Mouse (Mus musculus) forebrain, embryonic 13.5 days (tissue): ENCODE measurements around the gene Coch. TPM values are rescaled to one million over a fixed set of nuclear protein-coding genes. Genes with fewer than 3 reads are reported as not detected.

Experiments
- ATAC-seq: fragments of 200-750 bp; cut with Nextera tagmentation; 2 replicates; pipeline ENCODE4 v1.8.0; 2017
- H3K27ac ChIP-seq: fragments of 300-500 bp; sonication (generic); 2 replicates; pipeline ENCODE4 v1.5.1; 2015; ENCODE audit warnings: inconsistent platforms, mild to moderate bottlenecking, moderate library complexity
- H3K27me3 ChIP-seq: fragments of 300-500 bp; sonication (generic); 2 replicates; pipeline ENCODE4 v1.6.1; 2015; ENCODE audit warnings: mild to moderate bottlenecking, inconsistent platforms
- H3K36me3 ChIP-seq: fragments of 300-500 bp; sonication (generic); 2 replicates; pipeline ENCODE4 v1.6.1; 2015; ENCODE audit warnings: mild to moderate bottlenecking, inconsistent platforms; ENCODE audit not compliant: poor library complexity, severe bottlenecking
- H3K4me1 ChIP-seq: fragments of 300-500 bp; sonication (generic); 2 replicates; pipeline ENCODE4 v1.6.1; 2015; ENCODE audit warnings: inconsistent platforms
- H3K4me2 ChIP-seq: fragments of 300-500 bp; sonication (generic); 2 replicates; pipeline ENCODE4 v1.6.1; 2015; ENCODE audit warnings: inconsistent platforms, mild to moderate bottlenecking, moderate library complexity
- H3K4me3 ChIP-seq: fragments of 300-500 bp; sonication (generic); 2 replicates; pipeline ENCODE4 v1.5.1; 2015; ENCODE audit warnings: mild to moderate bottlenecking, inconsistent platforms
- H3K9ac ChIP-seq: fragments of 300-500 bp; sonication (generic); 2 replicates; pipeline ENCODE4 v1.6.1; 2015; ENCODE audit warnings: mild to moderate bottlenecking, inconsistent platforms
- H3K9me3 ChIP-seq: fragments of 300-500 bp; sonication (generic); replicated peaks from 2 replicates; pipeline ENCODE4 v1.6.1; 2016; ENCODE audit warnings: inconsistent platforms
- WGBS: fragments of 180-500 bp; shearing (Covaris S2); methylation state at CpG from one replicate; pipeline ENCODE4 v1.1.7; 2015; 5-methylcytosine and 5-hydroxymethylcytosine counted together
- polyA plus RNA-seq: library from polyadenylated mRNA; unstranded; fragments of >200 nt; fragmentation: Nextera tagmentation; extraction: Ambion mirVana; gene quantifications from 2 replicates; pipeline ENCODE4 v1.2.1, GENCODE M21; 2015

Coch gene
- polyA plus RNA-seq, 1 experiment from 2014 or later, result 5.1 TPM

GRCm38 (mm10) chr12:51594030-51594470, 909 bp downstream of the Coch start:
- peaks cover 38% of the 10 kb centered on the region for H3K27me3 ChIP-seq
- H3K4me3 ChIP-seq, result peak overlapping the region; percentile 78
- H3K9ac ChIP-seq, result peak overlapping the region; percentile 70; the same call in 1 of the 2 replicates
- H3K4me1 ChIP-seq, result peaks cover 18% of the 10 kb centered on the region
- H3K36me3 ChIP-seq, result no peaks in the 10 kb centered on the region
- H3K27ac ChIP-seq, result no peak overlapping the region
- H3K4me2 ChIP-seq, result peak overlapping the region; percentile 99
- 2% methylated on average over 18 of the region's 18 CpGs for WGBS
- H3K9me3 ChIP-seq, result no peaks in the 10 kb centered on the region
- no peak; the same call in 1 of the 2 replicates for ATAC-seq

GRCm38 (mm10) chr12:51603306-51603705, 10.2 kb downstream of the Coch start:
- ATAC-seq, result no peak; the same call in 1 of the 2 replicates
- Histone ChIP-seq H3K9me3 (no peaks in the 10 kb centered on the region), H3K4me1 (no peaks in the 10 kb centered on the region), H3K36me3 (peaks cover 22% of the 10 kb centered on the region), H3K27ac (no peak overlapping the region), H3K27me3 (no peaks in the 10 kb centered on the region), H3K4me3 (no peak overlapping the region), H3K9ac (no peak overlapping the region), H3K4me2 (no peak overlapping the region)
- WGBS, result 93% methylated on average over 10 of the region's 10 CpGs

GRCm38 (mm10) chr12:51606138-51606537, 13.0 kb downstream of the Coch start:
- Histone ChIP-seq H3K9ac (no peak overlapping the region), H3K27ac (no peak overlapping the region), H3K4me2 (no peak overlapping the region), H3K4me1 (no peaks in the 10 kb centered on the region), H3K27me3 (no peaks in the 10 kb centered on the region), H3K9me3 (no peaks in the 10 kb centered on the region), H3K36me3 (peaks cover 37% of the 10 kb centered on the region), H3K4me3 (no peak overlapping the region)
- WGBS, result 82% methylated on average over 4 of the region's 4 CpGs
- no peak for ATAC-seq

- ATAC-seq, result no peak
- Histone ChIP-seq H3K4me3 (no peak overlapping the region), H3K4me1 (no peaks in the 10 kb centered on the region), H3K27me3 (no peaks in the 10 kb centered on the region), H3K36me3 (peaks cover 64% of the 10 kb centered on the region), H3K27ac (no peak overlapping the region), H3K4me2 (no peak overlapping the region), H3K9ac (no peak overlapping the region), H3K9me3 (no peaks in the 10 kb centered on the region)
- WGBS, result 94% methylated on average over 5 of the region's 5 CpGs
Measured at GRCm38 (mm10) chr12:51612361-51612760, 19.2 kb downstream of the Coch start.

- no peak overlapping the region for H3K4me2 ChIP-seq
- peaks cover 38% of the 10 kb centered on the region for H3K36me3 ChIP-seq
- H3K9me3 ChIP-seq, result no peaks in the 10 kb centered on the region
- H3K4me3 ChIP-seq, result no peak overlapping the region
- H3K27me3 ChIP-seq, result no peaks in the 10 kb centered on the region
- no peaks in the 10 kb centered on the region for H3K4me1 ChIP-seq
- no peak overlapping the region for H3K27ac ChIP-seq
- no peak overlapping the region for H3K9ac ChIP-seq
- ATAC-seq, result no peak
Measured at GRCm38 (mm10) chr12:51620572-51620971, 27.4 kb downstream of the Coch start.

GRCm38 (mm10) chr12:51621161-51621560, 28.0 kb downstream of the Coch start:
- no peaks in the 10 kb centered on the region for H3K27me3 ChIP-seq
- peaks cover 37% of the 10 kb centered on the region for H3K36me3 ChIP-seq
- H3K4me3 ChIP-seq, result no peak overlapping the region
- 96% methylated on average over 5 of the region's 5 CpGs for WGBS
- H3K4me1 ChIP-seq, result no peaks in the 10 kb centered on the region
- no peaks in the 10 kb centered on the region for H3K9me3 ChIP-seq
- H3K27ac ChIP-seq, result no peak overlapping the region
- no peak for ATAC-seq
- no peak overlapping the region for H3K9ac ChIP-seq
- no peak overlapping the region for H3K4me2 ChIP-seq

GRCm38 (mm10) chr12:51622670-51623365, 29.7 kb downstream of the Coch start:
- WGBS, result 79% methylated on average over 5 of the region's 5 CpGs

GRCm38 (mm10) chr12:51623366-51623694, 30.2 kb downstream of the Coch start:
- Histone ChIP-seq H3K9me3 (no peaks in the 10 kb centered on the region), H3K27ac (no peak overlapping the region), H3K36me3 (peaks cover 21% of the 10 kb centered on the region), H3K4me1 (no peaks in the 10 kb centered on the region), H3K4me2 (no peak overlapping the region), H3K27me3 (no peaks in the 10 kb centered on the region), H3K9ac (no peak overlapping the region), H3K4me3 (no peak overlapping the region)
- peak; percentile 55 for ATAC-seq

More at GRCm38 (mm10) chr12:51622670-51623365, 29.7 kb downstream of the Coch start:
- Histone ChIP-seq H3K27ac (no peak overlapping the region), H3K4me3 (no peak overlapping the region), H3K4me1 (no peaks in the 10 kb centered on the region), H3K9ac (no peak overlapping the region), H3K4me2 (no peak overlapping the region), H3K9me3 (no peaks in the 10 kb centered on the region), H3K36me3 (peaks cover 26% of the 10 kb centered on the region), H3K27me3 (no peaks in the 10 kb centered on the region)
- peak; percentile 85 for ATAC-seq

GRCm38 (mm10) chr12:51633481-51633880, 40.3 kb downstream of the Coch start:
- Histone ChIP-seq H3K9ac (no peak overlapping the region), H3K27ac (no peak overlapping the region), H3K9me3 (no peaks in the 10 kb centered on the region), H3K27me3 (no peaks in the 10 kb centered on the region), H3K36me3 (no peaks in the 10 kb centered on the region), H3K4me1 (no peaks in the 10 kb centered on the region), H3K4me2 (no peak overlapping the region), H3K4me3 (no peak overlapping the region)
- ATAC-seq, result no peak
- WGBS, result 88% methylated on average over 4 of the region's 4 CpGs

- Histone ChIP-seq H3K27me3 (no peaks in the 10 kb centered on the region), H3K9ac (no peak overlapping the region), H3K9me3 (no peaks in the 10 kb centered on the region), H3K4me1 (no peaks in the 10 kb centered on the region), H3K4me2 (no peak overlapping the region), H3K36me3 (no peaks in the 10 kb centered on the region), H3K27ac (no peak overlapping the region), H3K4me3 (no peak overlapping the region)
- no peak for ATAC-seq
- WGBS, result 94% methylated on average over 2 of the region's 2 CpGs
Measured at GRCm38 (mm10) chr12:51636260-51636659, 43.1 kb downstream of the Coch start.

- Histone ChIP-seq H3K9ac (no peak overlapping the region), H3K36me3 (no peaks in the 10 kb centered on the region), H3K27me3 (no peaks in the 10 kb centered on the region), H3K9me3 (no peaks in the 10 kb centered on the region), H3K4me3 (no peak overlapping the region), H3K27ac (no peak overlapping the region), H3K4me2 (no peak overlapping the region), H3K4me1 (no peaks in the 10 kb centered on the region)
- ATAC-seq, result no peak
- WGBS, result 85% methylated on average over 2 of the region's 2 CpGs
Measured at GRCm38 (mm10) chr12:51636689-51637470, 43.7 kb downstream of the Coch start.

- 81% methylated on average over 6 of the region's 6 CpGs for WGBS
- ATAC-seq, result no peak
- no peak overlapping the region for H3K9ac ChIP-seq
- H3K4me3 ChIP-seq, result no peak overlapping the region
- H3K4me2 ChIP-seq, result no peak overlapping the region
- H3K27me3 ChIP-seq, result no peaks in the 10 kb centered on the region
- peaks cover 5% of the 10 kb centered on the region; the same call in 1 of the 2 replicates for H3K36me3 ChIP-seq
- no peaks in the 10 kb centered on the region for H3K4me1 ChIP-seq
- H3K9me3 ChIP-seq, result no peaks in the 10 kb centered on the region
- H3K27ac ChIP-seq, result no peak overlapping the region
Measured at GRCm38 (mm10) chr12:51641871-51642270, 48.7 kb downstream of the Coch start.
